Mouse (Mus musculus): ENCODE data around the gene Ruvbl1.

- no peak for TF ChIP-seq CTCF (IDR thresholded peaks at IDR 0.05; ENCODE audit: low read depth, low read length)
- TF ChIP-seq POLR2AphosphoS5 (IDR thresholded peaks at IDR 0.05; ENCODE audit: insufficient replicate concordance, low read depth, low read length): no peak
- no peak for TF ChIP-seq GATA1 (IDR thresholded peaks at IDR 0.05; ENCODE audit: borderline replicate concordance, low read length)
- no peak for TF ChIP-seq GATA2 (IDR thresholded peaks at IDR 0.05; ENCODE audit: borderline replicate concordance, low read depth, low read length)
Observed at GRCm38 (mm10) chr6:88447454-88447853, 17.8 kb upstream of the Ruvbl1 start.

Measured in G1E (cell line).